Mouse (Mus musculus) cerebellum, adult 2 months (tissue): ENCODE measurements around the gene Gm49383.

Source experiments
- CTCF ChIP-seq: fragments of 200-500 bp; IDR thresholded peaks from 2 replicates; pipeline ENCODE4 v1.5.1; 2011; ENCODE audit warnings: low read depth, mild to moderate bottlenecking, control low read depth, low read length, moderate library complexity, borderline replicate concordance; ENCODE audit not compliant: insufficient read depth
- POLR2A ChIP-seq: fragments of 200-500 bp; IDR thresholded peaks from 2 replicates; pipeline ENCODE4 v1.6.1; 2011; ENCODE audit warnings: low read length, control low read depth, borderline replicate concordance; ENCODE audit not compliant: insufficient read depth

- TF ChIP-seq POLR2A: no peak
- TF ChIP-seq CTCF: no peak
Observed at GRCm38 (mm10) chr12:69220613-69221277, 23.8 kb upstream of the Gm49383 start.
